Mouse (Mus musculus): ENCODE data around the gene Cd274. TPM values are rescaled to one million over a fixed set of nuclear protein-coding genes. Genes with fewer than 3 reads are reported as not detected.

The Cd274 gene
- polyA plus RNA-seq, 1 experiment from 2014 or later: 0.45 TPM

- Histone ChIP-seq H3K9ac (replicated peaks; ENCODE audit: low read depth, low read length) (no peak overlapping the region), H3K27ac (ENCODE audit: low read length) (no peak overlapping the region), H3K4me3 (ENCODE audit: low read depth, low read length) (no peak overlapping the region), H3K36me3 (ENCODE audit: control insufficient read depth, insufficient read depth, low read length) (no peaks in the 10 kb centered on the region), H3K4me1 (ENCODE audit: control insufficient read depth, insufficient read depth, low read length) (peaks cover 7% of the 10 kb centered on the region), H3K4me2 (replicated peaks; ENCODE audit: low read depth, low read length) (no peak overlapping the region; the same call in 1 of the 2 replicates), H3K9me3 (ENCODE audit: control insufficient read depth, low read depth, low read length) (no peaks in the 10 kb centered on the region), H3K27me3 (ENCODE audit: control insufficient read depth, insufficient read depth, low read length) (no peaks in the 10 kb centered on the region)
- ATAC-seq (ENCODE audit: insufficient number of reproducible peaks, insufficient read depth, low FRiP score, low read depth): no peak
- 63% methylated on average over 5 of the region's 5 CpGs for WGBS
Observed at GRCm38 (mm10) chr19:29360251-29360650, 7.0 kb upstream of the Cd274 start.

DNA sequence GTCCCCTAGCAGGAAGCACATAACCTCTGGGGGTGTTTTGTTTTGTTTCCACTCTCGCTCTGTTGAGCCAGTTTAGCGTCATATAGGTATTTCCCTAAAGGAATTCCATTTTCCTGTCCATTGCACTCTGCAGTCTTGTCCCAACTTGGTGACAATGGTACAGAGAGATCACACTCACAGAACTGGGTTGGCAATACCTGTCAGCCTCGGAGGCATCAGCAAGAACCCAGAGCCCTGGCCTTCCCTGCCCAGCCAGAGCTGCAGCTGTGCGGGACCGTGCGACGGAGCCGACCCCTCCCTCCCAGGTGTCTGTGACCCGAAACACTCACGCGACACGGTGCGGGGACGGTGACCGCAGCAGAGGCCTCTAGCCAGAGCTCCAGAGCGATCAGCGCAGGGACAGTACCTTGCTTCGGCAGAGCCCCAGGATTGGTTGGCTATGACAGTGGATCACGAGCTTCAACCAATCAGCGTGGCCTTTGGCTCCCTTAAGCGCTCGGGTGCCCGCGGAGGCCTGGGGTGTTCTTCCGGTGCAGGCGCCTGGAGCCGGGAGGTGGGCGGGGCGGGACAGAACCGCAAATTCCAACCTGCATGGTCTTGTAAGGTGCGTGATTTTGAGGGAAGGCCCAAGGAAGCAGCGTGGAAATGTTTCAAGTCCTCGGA lies 5.7 kb upstream of the Cd274 start:
- Histone ChIP-seq H3K27me3 (ENCODE audit: control insufficient read depth, insufficient read depth, low read length) (no peaks in the 10 kb centered on the region), H3K4me3 (ENCODE audit: low read depth, low read length) (peak overlapping the region; percentile 59), H3K36me3 (ENCODE audit: control insufficient read depth, insufficient read depth, low read length) (no peaks in the 10 kb centered on the region), H3K27ac (ENCODE audit: low read length) (no peak overlapping the region), H3K4me2 (replicated peaks; ENCODE audit: low read depth, low read length) (peak overlapping the region; percentile 63), H3K4me1 (ENCODE audit: control insufficient read depth, insufficient read depth, low read length) (peaks cover 7% of the 10 kb centered on the region), H3K9me3 (ENCODE audit: control insufficient read depth, low read depth, low read length) (no peaks in the 10 kb centered on the region), H3K9ac (replicated peaks; ENCODE audit: low read depth, low read length) (peak overlapping the region; percentile 22)
- peak; percentile 99 for ATAC-seq (ENCODE audit: insufficient number of reproducible peaks, insufficient read depth, low FRiP score, low read depth)
- 2% methylated on average over 33 of the region's 33 CpGs for WGBS

DNA sequence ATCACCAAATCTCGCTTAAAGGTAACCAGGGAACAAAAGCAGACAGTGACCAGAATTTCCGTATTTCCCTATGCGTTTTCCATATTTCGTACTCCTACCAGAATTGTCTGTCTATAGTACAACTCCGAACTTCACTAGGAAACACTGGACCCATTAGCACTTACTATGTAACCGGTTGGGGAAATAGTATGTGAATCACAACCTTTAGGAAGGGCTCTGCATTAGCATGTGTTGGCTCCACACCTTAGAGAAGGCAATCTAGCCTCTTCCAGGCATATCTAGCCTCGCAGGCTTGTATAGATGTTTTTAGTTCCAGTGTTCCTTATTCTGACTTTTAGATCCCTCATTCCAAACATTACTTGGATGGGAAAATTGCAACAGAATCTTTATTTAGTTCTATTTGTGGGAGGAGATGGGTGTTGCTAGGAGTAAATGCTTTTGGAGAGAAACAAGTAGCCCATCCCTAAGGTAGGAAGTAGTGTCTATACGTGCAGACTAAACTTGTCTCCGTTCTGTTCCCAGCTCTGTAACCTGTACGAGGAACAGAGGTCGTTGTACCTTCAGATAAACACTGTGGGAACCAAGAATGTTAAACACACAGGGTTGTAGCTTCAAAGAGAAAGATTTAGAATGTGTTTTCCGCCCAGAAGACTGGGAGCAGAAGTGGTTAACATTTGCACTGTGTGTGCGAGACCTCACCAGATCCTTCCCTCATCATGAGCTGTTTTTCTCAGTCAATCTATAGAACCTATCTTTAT lies 4.9 kb upstream of the Cd274 start:
- Histone ChIP-seq H3K27ac (ENCODE audit: low read length) (no peak overlapping the region), H3K9me3 (ENCODE audit: control insufficient read depth, low read depth, low read length) (no peaks in the 10 kb centered on the region), H3K36me3 (ENCODE audit: control insufficient read depth, insufficient read depth, low read length) (no peaks in the 10 kb centered on the region), H3K4me2 (replicated peaks; ENCODE audit: low read depth, low read length) (peak overlapping the region; percentile 63), H3K4me1 (ENCODE audit: control insufficient read depth, insufficient read depth, low read length) (peaks cover 7% of the 10 kb centered on the region), H3K4me3 (ENCODE audit: low read depth, low read length) (peak overlapping the region; percentile 59), H3K9ac (replicated peaks; ENCODE audit: low read depth, low read length) (peak overlapping the region; percentile 22; the same call in 1 of the 2 replicates), H3K27me3 (ENCODE audit: control insufficient read depth, insufficient read depth, low read length) (no peaks in the 10 kb centered on the region)
- WGBS: 30% methylated on average over 13 of the region's 13 CpGs
- ATAC-seq (ENCODE audit: insufficient number of reproducible peaks, insufficient read depth, low FRiP score, low read depth): no peak

- Histone ChIP-seq H3K36me3 (ENCODE audit: control insufficient read depth, insufficient read depth, low read length) (no peaks in the 10 kb centered on the region), H3K9me3 (ENCODE audit: control insufficient read depth, low read depth, low read length) (no peaks in the 10 kb centered on the region), H3K9ac (replicated peaks; ENCODE audit: low read depth, low read length) (no peak overlapping the region), H3K4me1 (ENCODE audit: control insufficient read depth, insufficient read depth, low read length) (peaks cover 7% of the 10 kb centered on the region), H3K4me2 (replicated peaks; ENCODE audit: low read depth, low read length) (no peak overlapping the region), H3K27ac (ENCODE audit: low read length) (no peak overlapping the region), H3K4me3 (ENCODE audit: low read depth, low read length) (no peak overlapping the region), H3K27me3 (ENCODE audit: control insufficient read depth, insufficient read depth, low read length) (no peaks in the 10 kb centered on the region)
- no peak for ATAC-seq (ENCODE audit: insufficient number of reproducible peaks, insufficient read depth, low FRiP score, low read depth)
- WGBS: 87% methylated on average over 7 of the region's 7 CpGs
Observed at GRCm38 (mm10) chr19:29363557-29363956, 3.7 kb upstream of the Cd274 start.

DNA sequence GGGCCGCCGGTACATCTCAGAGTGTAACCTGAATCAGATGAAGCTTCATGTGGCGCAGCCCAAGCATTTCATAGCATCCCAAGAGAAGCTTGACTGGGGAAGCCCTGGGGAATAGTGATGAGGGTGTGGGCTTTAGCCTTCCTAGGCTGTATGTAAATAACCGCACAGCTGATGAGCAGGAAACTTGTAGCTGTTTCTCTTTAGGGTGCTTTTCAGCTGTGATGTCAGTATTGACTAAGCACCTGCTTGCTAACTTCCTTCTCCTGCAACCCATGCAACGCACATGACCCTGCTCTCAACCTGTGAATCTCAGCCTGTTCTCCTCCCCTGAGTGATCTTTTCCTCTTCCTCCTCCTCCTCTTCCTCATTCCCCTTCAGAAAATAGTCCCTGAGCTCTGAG lies 3.2 kb upstream of the Cd274 start:
- Histone ChIP-seq H3K9me3 (ENCODE audit: control insufficient read depth, low read depth, low read length) (no peaks in the 10 kb centered on the region), H3K4me2 (replicated peaks; ENCODE audit: low read depth, low read length) (no peak overlapping the region), H3K27ac (ENCODE audit: low read length) (no peak overlapping the region), H3K4me1 (ENCODE audit: control insufficient read depth, insufficient read depth, low read length) (peaks cover 7% of the 10 kb centered on the region), H3K27me3 (ENCODE audit: control insufficient read depth, insufficient read depth, low read length) (no peaks in the 10 kb centered on the region), H3K9ac (replicated peaks; ENCODE audit: low read depth, low read length) (no peak overlapping the region), H3K36me3 (ENCODE audit: control insufficient read depth, insufficient read depth, low read length) (no peaks in the 10 kb centered on the region), H3K4me3 (ENCODE audit: low read depth, low read length) (no peak overlapping the region)
- WGBS: 69% methylated on average over 5 of the region's 5 CpGs
- no peak for ATAC-seq (ENCODE audit: insufficient number of reproducible peaks, insufficient read depth, low FRiP score, low read depth)

DNA sequence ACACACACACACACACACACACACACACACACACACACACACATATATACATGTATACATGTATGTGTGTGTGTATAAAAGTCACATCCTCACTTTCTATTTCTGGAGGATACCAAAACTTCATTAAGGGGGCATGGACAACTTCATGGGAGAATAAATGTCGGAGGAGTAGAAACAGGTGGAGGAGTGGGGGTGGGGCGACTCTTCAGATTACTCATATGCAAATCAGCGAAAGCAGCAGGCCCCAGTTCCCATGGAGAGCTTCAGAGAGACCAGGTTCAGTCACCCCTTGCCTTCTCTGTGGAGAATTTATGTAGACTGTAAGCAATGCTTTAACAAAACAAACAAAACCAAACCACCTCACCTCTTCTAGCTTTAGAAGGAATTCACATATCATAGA lies 2.1 kb upstream of the Cd274 start:
- no peaks in the 10 kb centered on the region for H3K9me3 ChIP-seq (ENCODE audit: control insufficient read depth, low read depth, low read length)
- no peaks in the 10 kb centered on the region for H3K27me3 ChIP-seq (ENCODE audit: control insufficient read depth, insufficient read depth, low read length)
- H3K4me2 ChIP-seq (replicated peaks; ENCODE audit: low read depth, low read length): no peak overlapping the region
- H3K4me3 ChIP-seq (ENCODE audit: low read depth, low read length): no peak overlapping the region
- no peak overlapping the region for H3K27ac ChIP-seq (ENCODE audit: low read length)
- peaks cover 7% of the 10 kb centered on the region for H3K4me1 ChIP-seq (ENCODE audit: control insufficient read depth, insufficient read depth, low read length)
- ATAC-seq (ENCODE audit: insufficient number of reproducible peaks, insufficient read depth, low FRiP score, low read depth): no peak
- H3K36me3 ChIP-seq (ENCODE audit: control insufficient read depth, insufficient read depth, low read length): no peaks in the 10 kb centered on the region
- no peak overlapping the region for H3K9ac ChIP-seq (replicated peaks; ENCODE audit: low read depth, low read length)
- 25% methylated on average over 3 of the region's 3 CpGs for WGBS

DNA sequence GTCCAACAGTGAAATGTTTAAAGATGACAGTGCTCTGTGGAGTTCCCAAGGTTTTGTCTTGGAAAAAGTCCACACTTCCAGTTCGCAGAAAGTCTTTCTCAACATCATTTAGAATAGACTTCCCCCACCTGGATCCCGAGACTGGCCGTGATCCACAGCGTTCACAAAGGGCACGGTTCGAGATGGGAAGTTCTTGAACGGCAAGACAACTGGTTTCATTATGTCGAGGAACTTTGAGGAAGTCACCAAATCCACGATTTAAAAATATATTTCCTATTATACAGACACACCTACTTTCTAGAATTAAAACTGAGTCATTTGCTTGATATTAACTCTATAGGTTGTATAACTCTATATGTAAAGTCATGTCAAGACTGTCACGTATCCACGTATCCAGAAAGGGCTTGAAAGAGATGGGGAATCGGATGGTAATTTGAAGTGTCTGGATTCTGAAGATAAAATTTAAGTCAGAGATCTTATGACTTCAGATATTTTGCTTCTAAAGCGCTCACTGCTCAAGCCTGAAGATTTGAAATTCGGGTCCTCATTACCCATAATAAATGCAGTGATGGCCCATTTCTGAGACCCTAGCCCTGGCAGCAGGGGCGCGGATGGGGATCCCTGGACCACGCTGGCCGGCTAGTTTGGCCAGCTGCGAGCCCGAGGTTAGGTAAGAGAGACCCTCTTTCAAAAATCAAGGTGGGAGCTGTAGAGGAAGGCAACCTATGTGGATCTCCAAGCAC lies 858 bp upstream of the Cd274 start:
- Histone ChIP-seq H3K4me2 (replicated peaks; ENCODE audit: low read depth, low read length) (peak overlapping the region; percentile 70), H3K9ac (replicated peaks; ENCODE audit: low read depth, low read length) (peak overlapping the region; percentile 11; the same call in 1 of the 2 replicates), H3K27ac (ENCODE audit: low read length) (no peak overlapping the region), H3K4me1 (ENCODE audit: control insufficient read depth, insufficient read depth, low read length) (no peaks in the 10 kb centered on the region; the same call in 1 of the 2 replicates), H3K36me3 (ENCODE audit: control insufficient read depth, insufficient read depth, low read length) (no peaks in the 10 kb centered on the region), H3K4me3 (ENCODE audit: low read depth, low read length) (peak overlapping the region; percentile 54), H3K27me3 (ENCODE audit: control insufficient read depth, insufficient read depth, low read length) (no peaks in the 10 kb centered on the region), H3K9me3 (ENCODE audit: control insufficient read depth, low read depth, low read length) (no peaks in the 10 kb centered on the region)
- whole genome bisulfite sequencing: 49% methylated on average over 20 of the region's 20 CpGs
- no peak for ATAC-seq (ENCODE audit: insufficient number of reproducible peaks, insufficient read depth, low FRiP score, low read depth)

DNA sequence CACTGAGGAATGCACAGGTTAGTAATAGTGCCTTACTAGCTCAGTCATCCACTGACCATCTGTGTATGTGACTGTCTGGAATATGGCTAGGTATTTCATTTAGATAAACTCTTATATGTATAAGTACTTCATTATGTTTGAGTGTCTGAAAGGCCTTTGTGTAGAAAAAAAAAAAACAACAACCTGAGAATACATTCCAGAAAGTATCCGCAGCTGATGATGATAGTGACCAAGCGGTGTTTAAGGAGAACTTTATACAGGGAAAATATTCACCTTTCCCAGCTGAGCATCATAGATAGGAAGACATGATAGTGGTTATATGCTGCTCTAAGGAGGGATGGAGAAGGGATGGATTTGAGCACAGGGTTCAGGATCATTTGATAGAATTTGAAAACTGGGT lies 786 bp downstream of the Cd274 start:
- 88% methylated on average over 2 of the region's 2 CpGs for WGBS
- no peaks in the 10 kb centered on the region for H3K36me3 ChIP-seq (ENCODE audit: control insufficient read depth, insufficient read depth, low read length)
- H3K4me3 ChIP-seq (ENCODE audit: low read depth, low read length): no peak overlapping the region
- H3K27me3 ChIP-seq (ENCODE audit: control insufficient read depth, insufficient read depth, low read length): no peaks in the 10 kb centered on the region
- H3K9me3 ChIP-seq (ENCODE audit: control insufficient read depth, low read depth, low read length): no peaks in the 10 kb centered on the region
- no peak overlapping the region for H3K27ac ChIP-seq (ENCODE audit: low read length)
- H3K9ac ChIP-seq (replicated peaks; ENCODE audit: low read depth, low read length): no peak overlapping the region
- H3K4me2 ChIP-seq (replicated peaks; ENCODE audit: low read depth, low read length): no peak overlapping the region
- no peak for ATAC-seq (ENCODE audit: insufficient number of reproducible peaks, insufficient read depth, low FRiP score, low read depth)
- no peaks in the 10 kb centered on the region for H3K4me1 ChIP-seq (ENCODE audit: control insufficient read depth, insufficient read depth, low read length)
